Mouse (Mus musculus) heart, postnatal 0 days (tissue): Measurements from ENCODE around the gene Tspan1. TPM values are rescaled to one million over a fixed set of nuclear protein-coding genes. Genes with fewer than 3 reads are reported as not detected.
A peak's percentile ranks its signal among the peaks of the same experiment; 100 is the strongest.

ENCODE experiments used
- ATAC-seq: fragments of 200-750 bp; cut with Nextera tagmentation; 2 replicates; pipeline ENCODE4 v1.8.0; 2017; ENCODE audit warnings: low read depth, moderate number of reproducible peaks, moderate library complexity; ENCODE audit not compliant: insufficient read depth
- DNase-seq: peaks from one replicate; pipeline ENCODE4 v3.0.0-alpha.2; 2016; ENCODE audit warnings: low spot score
- H3K27ac ChIP-seq: fragments of 300-500 bp; sonication (generic); 2 replicates; pipeline ENCODE4 v1.5.1; 2014; ENCODE audit warnings: low read depth, mild to moderate bottlenecking
- H3K27me3 ChIP-seq: fragments of 300-500 bp; sonication (generic); 2 replicates; pipeline ENCODE4 v1.6.1; 2014; ENCODE audit warnings: low read length, mixed read lengths; ENCODE audit not compliant: control insufficient read depth, insufficient read depth
- H3K36me3 ChIP-seq: fragments of 300-500 bp; sonication (generic); replicated peaks from 2 replicates; pipeline ENCODE4 v1.6.1; 2014; ENCODE audit warnings: low read length, mixed read lengths; ENCODE audit not compliant: control insufficient read depth, insufficient read depth
- H3K4me1 ChIP-seq: fragments of 300-500 bp; sonication (generic); 2 replicates; pipeline ENCODE4 v1.6.1; 2014; ENCODE audit warnings: antibody characterized with exemption; ENCODE audit not compliant: control insufficient read depth, insufficient read depth
- H3K4me2 ChIP-seq: fragments of 300-500 bp; sonication (generic); 2 replicates; pipeline ENCODE4 v1.6.1; 2014; ENCODE audit warnings: low read depth, mild to moderate bottlenecking, low read length, moderate library complexity
- H3K4me3 ChIP-seq: fragments of 300-500 bp; sonication (generic); 2 replicates; pipeline ENCODE4 v1.5.1; 2014; ENCODE audit warnings: low read depth, low read length
- H3K9ac ChIP-seq: fragments of 300-500 bp; sonication (generic); replicated peaks from 2 replicates; pipeline ENCODE4 v1.6.1; 2014; ENCODE audit warnings: low read depth, low read length, mixed read lengths
- H3K9me3 ChIP-seq: fragments of 300-500 bp; sonication (generic); replicated peaks from 2 replicates; pipeline ENCODE4 v1.6.1; 2016; ENCODE audit warnings: low read length; ENCODE audit not compliant: control insufficient read depth
- CTCF ChIP-seq: IDR thresholded peaks from 2 replicates; pipeline ENCODE4 v1.5.1; 2016; ENCODE audit warnings: antibody characterized with exemption, control low read depth, low read depth
- EP300 ChIP-seq: IDR thresholded peaks from 2 replicates; pipeline ENCODE4 v1.6.1; 2016; ENCODE audit warnings: antibody characterized with exemption, low read depth
- WGBS: fragments of 180-500 bp; shearing (Covaris S2); extraction: QIAGEN DNeasy Blood & Tissue Kit; methylation state at CpG from one replicate; pipeline ENCODE4 v1.1.7; 2014; 5-methylcytosine and 5-hydroxymethylcytosine counted together
- polyA plus RNA-seq: library from polyadenylated mRNA; unstranded; fragments of >200 nt; fragmentation: Nextera tagmentation; extraction: Ambion mirVana; gene quantifications from 2 replicates; pipeline ENCODE4 v1.2.1, GENCODE M21; 2015
- total RNA-seq: library from RNA; depleted of rRNA; stranded (reverse); fragments of >200 nt; gene quantifications from 2 replicates; pipeline ENCODE4 v1.2.3, GENCODE M21; 2014; ENCODE audit warnings: low replicate concordance

Tspan1 gene
- total and polyA plus RNA-seq, 2 experiments from 2014 or later = not detected

GRCm38 (mm10) chr4:116182079-116182478, 14.7 kb upstream of the Tspan1 start:
- Histone ChIP-seq H3K4me3 (no peak overlapping the region), H3K27me3 (no peaks in the 10 kb centered on the region), H3K4me2 (no peak overlapping the region), H3K4me1 (peaks cover 12% of the 10 kb centered on the region), H3K9ac (no peak overlapping the region), H3K27ac (0 out of 2 replicates have a peak overlapping the region, but pooled peaks have one; percentile 58), H3K9me3 (no peaks in the 10 kb centered on the region), H3K36me3 (no peaks in the 10 kb centered on the region)
- TF ChIP-seq EP300 (no peak), CTCF (no peak)
- WGBS = 75% methylated on average over 3 of the region's 3 CpGs
- no peak for ATAC-seq
- DNase-seq = no peak

- Histone ChIP-seq H3K27me3 (no peaks in the 10 kb centered on the region), H3K36me3 (no peaks in the 10 kb centered on the region), H3K4me3 (no peak overlapping the region), H3K9ac (peak overlapping the region; percentile 34; the same call in 1 of the 2 replicates), H3K4me1 (peaks cover 32% of the 10 kb centered on the region), H3K27ac (peak overlapping the region; percentile 88), H3K9me3 (no peaks in the 10 kb centered on the region), H3K4me2 (peak overlapping the region; percentile 51)
- ATAC-seq (peak; percentile 71), DNase-seq (peak; percentile 57)
- 39% methylated on average over 5 of the region's 5 CpGs for WGBS
- no peak for TF ChIP-seq EP300
Observed at GRCm38 (mm10) chr4:116177140-116177539, 9.7 kb upstream of the Tspan1 start.

GRCm38 (mm10) chr4:116176543-116176988, 9.2 kb upstream of the Tspan1 start:
- Histone ChIP-seq H3K4me2 (peak overlapping the region; percentile 51), H3K27ac (peak overlapping the region; percentile 88), H3K27me3 (no peaks in the 10 kb centered on the region), H3K4me3 (no peak overlapping the region), H3K4me1 (peaks cover 32% of the 10 kb centered on the region), H3K9ac (peak overlapping the region; percentile 34; the same call in 1 of the 2 replicates), H3K36me3 (no peaks in the 10 kb centered on the region), H3K9me3 (no peaks in the 10 kb centered on the region)
- TF ChIP-seq CTCF (no peak), EP300 (no peak; the same call in 1 of the 2 replicates)
- ATAC-seq = peak; percentile 59
- 18% methylated on average over 10 of the region's 10 CpGs for WGBS
- DNase-seq = peak; percentile 71

GRCm38 (mm10) chr4:116175711-116176542, 8.5 kb upstream of the Tspan1 start:
- DNase-seq (peak; percentile 91), ATAC-seq (peak; percentile 60)
- Histone ChIP-seq H3K4me1 (peaks cover 32% of the 10 kb centered on the region), H3K9me3 (no peaks in the 10 kb centered on the region), H3K4me2 (peak overlapping the region; percentile 51), H3K9ac (peak overlapping the region; percentile 34; the same call in 1 of the 2 replicates), H3K27me3 (no peaks in the 10 kb centered on the region), H3K36me3 (no peaks in the 10 kb centered on the region), H3K27ac (peak overlapping the region; percentile 88), H3K4me3 (no peak overlapping the region)
- 29% methylated on average over 7 of the region's 7 CpGs for WGBS
- no peak for TF ChIP-seq EP300

- Histone ChIP-seq H3K9ac (0 out of 2 replicates have a peak overlapping the region, but pooled peaks have one; percentile 24), H3K4me3 (no peak overlapping the region), H3K27ac (peak overlapping the region; percentile 88), H3K4me1 (peaks cover 32% of the 10 kb centered on the region), H3K36me3 (no peaks in the 10 kb centered on the region), H3K27me3 (no peaks in the 10 kb centered on the region), H3K4me2 (no peak overlapping the region), H3K9me3 (no peaks in the 10 kb centered on the region)
- TF ChIP-seq EP300 (no peak), CTCF (no peak)
- DNase-seq (no peak), ATAC-seq (no peak)
Observed at GRCm38 (mm10) chr4:116175136-116175535, 7.7 kb upstream of the Tspan1 start.
